Mouse (Mus musculus): Measurements from ENCODE around the gene Kdm8. TPM values are rescaled to one million over a fixed set of nuclear protein-coding genes. Genes with fewer than 3 reads are reported as not detected.
A peak's percentile ranks its signal among the peaks of the same experiment; 100 is the strongest.

Kdm8 gene
- polyA plus RNA-seq, 1 experiment from 2014 or later = 6.3 TPM

- no peak for ATAC-seq (ENCODE audit: insufficient read depth)
- no peaks in the 10 kb centered on the region for H3K4me1 ChIP-seq (replicated peaks)
Observed at GRCm38 (mm10) chr7:125462200-125462599, 17.7 kb downstream of the Kdm8 start.

GRCm38 (mm10) chr7:125469937-125470336 lies 25.5 kb downstream of the Kdm8 start:
- H3K27ac ChIP-seq (replicated peaks) = 0 out of 2 replicates have a peak overlapping the region, but pooled peaks have one; percentile 33
- H3K27me3 ChIP-seq = no peaks in the 10 kb centered on the region
- 25% methylated on average over 5 of the region's 5 CpGs for WGBS (ENCODE audit: insufficient replicate concordance)
- no peak overlapping the region for H3K4me2 ChIP-seq
- no peak overlapping the region for H3K9ac ChIP-seq
- H3K4me3 ChIP-seq (replicated peaks) = no peak overlapping the region
- H3K36me3 ChIP-seq (replicated peaks) = peaks cover 63% of the 10 kb centered on the region
- peaks cover 50% of the 10 kb centered on the region for H3K4me1 ChIP-seq (replicated peaks)
- no peak for ATAC-seq (ENCODE audit: insufficient read depth)
- H3K9me3 ChIP-seq (replicated peaks) = no peaks in the 10 kb centered on the region

More at GRCm38 (mm10) chr7:125462200-125462599, 17.7 kb downstream of the Kdm8 start:
- Histone ChIP-seq H3K27me3 (no peaks in the 10 kb centered on the region), H3K4me3 (replicated peaks) (no peak overlapping the region), H3K4me2 (no peak overlapping the region), H3K36me3 (replicated peaks) (peaks cover 31% of the 10 kb centered on the region), H3K27ac (replicated peaks) (no peak overlapping the region), H3K9ac (no peak overlapping the region), H3K9me3 (replicated peaks) (no peaks in the 10 kb centered on the region)
- 78% methylated on average over 2 of the region's 2 CpGs for WGBS (ENCODE audit: insufficient replicate concordance)

DNA sequence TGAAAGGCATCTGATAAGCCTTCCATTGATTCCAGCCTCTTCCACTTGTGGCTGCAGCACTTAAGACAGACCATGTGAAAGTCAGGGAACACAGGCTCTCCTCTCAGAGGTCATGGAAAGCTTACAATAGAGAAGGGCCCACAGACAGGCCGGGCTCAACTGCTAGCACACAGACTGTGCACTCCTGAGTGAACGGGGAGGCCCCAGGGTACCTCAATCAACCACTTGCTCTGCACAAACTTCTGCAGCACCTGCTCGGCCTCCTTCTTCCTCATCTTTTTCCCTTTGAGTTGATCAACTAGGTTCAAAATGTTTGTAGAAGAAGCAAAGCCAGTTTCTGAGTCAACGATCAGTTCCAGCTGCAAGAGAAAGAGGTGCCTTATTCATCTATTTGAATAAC lies 26.4 kb downstream of the Kdm8 start:
- Histone ChIP-seq H3K36me3 (replicated peaks) (peaks cover 57% of the 10 kb centered on the region), H3K9me3 (replicated peaks) (no peaks in the 10 kb centered on the region), H3K4me2 (no peak overlapping the region), H3K27me3 (no peaks in the 10 kb centered on the region), H3K27ac (replicated peaks) (peak overlapping the region; percentile 56; the same call in 1 of the 2 replicates), H3K9ac (no peak overlapping the region), H3K4me3 (replicated peaks) (no peak overlapping the region), H3K4me1 (replicated peaks) (peaks cover 59% of the 10 kb centered on the region)
- 79% methylated on average over 4 of the region's 4 CpGs for whole genome bisulfite sequencing (ENCODE audit: insufficient replicate concordance)
- no peak for ATAC-seq (ENCODE audit: insufficient read depth)

GRCm38 (mm10) chr7:125471991-125472741 lies 27.7 kb downstream of the Kdm8 start:
- peaks cover 45% of the 10 kb centered on the region for H3K36me3 ChIP-seq (replicated peaks)
- H3K27ac ChIP-seq (replicated peaks) = peak overlapping the region; percentile 92
- H3K9ac ChIP-seq = peak overlapping the region; percentile 35
- H3K4me2 ChIP-seq = peak overlapping the region; percentile 55
- no peaks in the 10 kb centered on the region for H3K9me3 ChIP-seq (replicated peaks)
- H3K4me1 ChIP-seq (replicated peaks) = peaks cover 71% of the 10 kb centered on the region
- WGBS (ENCODE audit: insufficient replicate concordance) = 7% methylated on average over 13 of the region's 13 CpGs
- H3K27me3 ChIP-seq = no peaks in the 10 kb centered on the region
- peak; percentile 91 for ATAC-seq (ENCODE audit: insufficient read depth)
- peak overlapping the region; percentile 23 for H3K4me3 ChIP-seq (replicated peaks)

DNA sequence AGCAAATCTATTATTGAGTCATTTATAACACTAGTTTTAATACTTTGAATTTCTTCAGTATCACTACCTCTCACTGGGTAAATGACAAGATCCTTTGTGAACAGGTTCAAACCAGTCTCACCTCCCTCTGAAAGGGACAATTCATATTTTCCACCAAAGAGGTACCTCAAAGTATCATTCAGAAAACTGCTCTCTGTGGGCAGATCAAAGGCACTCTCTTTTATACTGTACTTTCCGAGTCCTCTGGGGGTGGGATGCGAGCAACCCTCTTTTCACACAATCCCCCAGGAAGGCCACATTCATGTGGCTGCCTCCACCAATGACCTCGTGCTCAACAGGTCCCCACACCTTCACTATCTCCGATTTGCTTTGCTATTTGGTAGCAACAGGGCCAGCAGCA lies 30.1 kb downstream of the Kdm8 start:
- Histone ChIP-seq H3K4me3 (replicated peaks) (no peak overlapping the region), H3K27ac (replicated peaks) (no peak overlapping the region), H3K9me3 (replicated peaks) (no peaks in the 10 kb centered on the region), H3K36me3 (replicated peaks) (peaks cover 40% of the 10 kb centered on the region), H3K9ac (no peak overlapping the region), H3K4me2 (no peak overlapping the region), H3K4me1 (replicated peaks) (peaks cover 93% of the 10 kb centered on the region), H3K27me3 (no peaks in the 10 kb centered on the region)
- ATAC-seq (ENCODE audit: insufficient read depth) = no peak
- 78% methylated on average over 4 of the region's 4 CpGs for WGBS (ENCODE audit: insufficient replicate concordance)

DNA sequence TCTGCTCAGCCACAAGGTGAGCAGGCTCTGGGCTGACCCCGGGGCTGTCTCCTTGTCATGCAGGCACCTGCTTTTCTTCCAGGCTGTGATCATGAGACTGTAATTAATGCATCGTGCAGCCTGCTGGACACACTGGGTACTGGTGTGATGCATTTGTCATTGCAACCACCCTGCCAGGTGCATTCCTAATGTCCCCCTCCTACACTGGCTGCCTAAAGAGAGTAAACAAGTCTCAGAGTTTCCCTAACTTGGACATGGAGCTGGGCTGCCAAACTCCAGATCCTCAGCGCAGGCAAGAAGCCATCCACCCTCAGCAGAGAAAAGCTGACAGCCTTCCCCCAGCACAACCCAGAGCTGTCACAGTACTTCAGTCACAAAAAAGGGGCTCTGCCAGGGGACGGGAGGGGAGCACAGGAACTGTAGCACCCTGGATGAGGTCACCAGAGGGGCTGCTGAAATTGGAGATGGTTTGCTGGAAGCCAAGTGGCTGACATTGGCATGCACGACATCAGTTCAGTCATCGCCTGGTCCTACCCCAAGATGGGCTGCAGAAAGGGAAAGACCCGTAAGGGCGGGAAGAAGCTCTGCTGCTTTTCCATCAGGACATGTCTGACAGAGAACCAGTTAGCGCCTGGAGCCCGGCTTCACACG lies 31.2 kb downstream of the Kdm8 start:
- Histone ChIP-seq H3K36me3 (replicated peaks) (peaks cover 35% of the 10 kb centered on the region), H3K4me2 (no peak overlapping the region), H3K27me3 (no peaks in the 10 kb centered on the region), H3K4me1 (replicated peaks) (peaks cover 92% of the 10 kb centered on the region), H3K27ac (replicated peaks) (peak overlapping the region; percentile 41; the same call in 1 of the 2 replicates), H3K9ac (no peak overlapping the region), H3K9me3 (replicated peaks) (no peaks in the 10 kb centered on the region), H3K4me3 (replicated peaks) (no peak overlapping the region)
- WGBS (ENCODE audit: insufficient replicate concordance) = 81% methylated on average over 11 of the region's 11 CpGs
- ATAC-seq (ENCODE audit: insufficient read depth) = no peak

DNA sequence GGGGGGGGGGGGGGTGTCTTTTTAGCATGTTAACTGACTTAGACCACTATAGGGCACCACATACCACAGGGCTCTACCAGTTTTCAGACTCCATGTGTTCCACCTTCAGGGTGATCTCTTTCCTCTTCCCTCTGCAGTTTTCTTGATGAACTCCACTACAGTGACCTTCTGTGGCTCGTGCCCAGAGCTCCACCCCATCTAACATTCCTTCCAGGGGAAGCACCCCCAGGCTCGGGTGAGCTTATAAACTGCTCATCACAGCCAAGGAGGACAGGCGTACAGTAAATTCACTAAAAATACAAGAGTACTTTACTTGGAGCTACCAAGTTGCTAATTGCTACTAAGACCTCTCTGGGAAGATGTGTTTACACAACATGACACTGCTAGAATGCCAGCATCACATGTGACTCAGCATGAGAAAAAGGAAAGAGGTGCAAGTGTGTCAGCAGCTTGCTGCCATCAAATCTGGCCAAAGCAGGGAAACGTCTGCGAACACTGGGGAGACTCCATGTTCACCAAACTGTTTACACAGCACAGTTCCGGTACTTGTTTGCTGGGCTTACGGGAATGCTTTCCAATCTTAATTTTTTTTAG lies 34.0 kb downstream of the Kdm8 start:
- peak; percentile 61 for ATAC-seq (ENCODE audit: insufficient read depth)

GRCm38 (mm10) chr7:125480518-125480917 lies 36.0 kb downstream of the Kdm8 start:
- H3K9ac ChIP-seq = no peak overlapping the region
- ATAC-seq (ENCODE audit: insufficient read depth) = peak; percentile 40
- peaks cover 64% of the 10 kb centered on the region for H3K36me3 ChIP-seq (replicated peaks)
- H3K4me3 ChIP-seq (replicated peaks) = no peak overlapping the region
- H3K4me1 ChIP-seq (replicated peaks) = peaks cover 75% of the 10 kb centered on the region
- 43% methylated on average over 4 of the region's 4 CpGs for WGBS (ENCODE audit: insufficient replicate concordance)
- no peaks in the 10 kb centered on the region for H3K9me3 ChIP-seq (replicated peaks)
- H3K4me2 ChIP-seq = no peak overlapping the region
- no peak overlapping the region for H3K27ac ChIP-seq (replicated peaks)
- H3K27me3 ChIP-seq = no peaks in the 10 kb centered on the region

More for the DNA sequence above, 34.0 kb downstream of the Kdm8 start:
- no peaks in the 10 kb centered on the region for H3K9me3 ChIP-seq (replicated peaks)
- no peak overlapping the region for H3K4me3 ChIP-seq (replicated peaks)
- H3K4me2 ChIP-seq = no peak overlapping the region
- no peak overlapping the region for H3K9ac ChIP-seq
- H3K4me1 ChIP-seq (replicated peaks) = peaks cover 78% of the 10 kb centered on the region
- peak overlapping the region; percentile 66 for H3K27ac ChIP-seq (replicated peaks)
- peaks cover 46% of the 10 kb centered on the region for H3K36me3 ChIP-seq (replicated peaks)
- H3K27me3 ChIP-seq = no peaks in the 10 kb centered on the region
- WGBS (ENCODE audit: insufficient replicate concordance) = 80% methylated on average over 7 of the region's 7 CpGs

DNA sequence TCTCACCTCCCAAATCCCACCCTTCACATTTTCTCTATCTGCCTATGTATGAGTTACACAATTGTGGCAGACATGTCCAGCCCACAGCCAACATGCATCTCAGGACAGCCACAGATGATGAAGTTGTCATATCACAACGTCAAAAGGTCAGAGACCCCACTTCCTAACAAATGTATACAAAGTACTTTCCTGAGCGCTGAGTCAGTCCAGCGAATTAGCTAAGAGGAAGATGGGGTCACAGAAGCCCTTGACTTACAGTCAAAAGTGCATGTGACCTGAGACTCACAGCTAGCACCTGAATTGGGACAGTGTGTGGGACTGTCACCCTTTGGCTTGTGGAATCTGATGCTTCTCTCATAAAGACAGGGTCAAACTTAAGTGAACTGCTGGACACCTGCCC lies 37.9 kb downstream of the Kdm8 start:
- WGBS (ENCODE audit: insufficient replicate concordance) = 60% methylated on average over 3 of the region's 3 CpGs
- H3K4me3 ChIP-seq (replicated peaks) = no peak overlapping the region

DNA sequence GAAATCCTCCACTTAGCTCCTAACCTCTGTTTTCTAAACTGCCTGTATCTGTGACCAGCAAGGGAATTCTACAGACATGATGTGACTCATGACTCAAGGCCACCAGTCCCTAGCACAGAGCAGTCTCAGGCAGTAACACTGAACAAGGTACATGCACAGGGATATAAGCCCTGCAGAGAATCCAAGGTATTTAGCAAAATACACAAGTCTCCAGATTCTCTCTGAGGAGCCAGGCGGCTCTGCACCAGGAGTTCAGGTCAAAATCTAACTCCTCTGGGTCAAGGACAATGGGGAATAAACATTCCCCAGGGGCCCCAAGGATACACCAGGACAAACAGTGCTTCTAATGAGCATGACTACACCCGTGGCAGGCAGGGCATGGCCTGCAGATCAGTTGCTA lies 38.4 kb downstream of the Kdm8 start:
- Histone ChIP-seq H3K27me3 (no peaks in the 10 kb centered on the region), H3K27ac (replicated peaks) (no peak overlapping the region), H3K9me3 (replicated peaks) (no peaks in the 10 kb centered on the region), H3K4me2 (no peak overlapping the region), H3K9ac (no peak overlapping the region), H3K4me1 (replicated peaks) (peaks cover 73% of the 10 kb centered on the region), H3K36me3 (replicated peaks) (peaks cover 70% of the 10 kb centered on the region), H3K4me3 (replicated peaks) (no peak overlapping the region)
- 64% methylated on average over 2 of the region's 2 CpGs for WGBS (ENCODE audit: insufficient replicate concordance)
- ATAC-seq (ENCODE audit: insufficient read depth) = no peak

More for the DNA sequence above, 37.9 kb downstream of the Kdm8 start:
- H3K9me3 ChIP-seq (replicated peaks) = no peaks in the 10 kb centered on the region
- H3K4me1 ChIP-seq (replicated peaks) = peaks cover 73% of the 10 kb centered on the region
- H3K27me3 ChIP-seq = no peaks in the 10 kb centered on the region
- H3K36me3 ChIP-seq (replicated peaks) = peaks cover 75% of the 10 kb centered on the region
- ATAC-seq (ENCODE audit: insufficient read depth) = no peak
- no peak overlapping the region for H3K27ac ChIP-seq (replicated peaks)
- no peak overlapping the region for H3K9ac ChIP-seq
- H3K4me2 ChIP-seq = no peak overlapping the region

GRCm38 (mm10) chr7:125484791-125485190 lies 40.3 kb downstream of the Kdm8 start:
- 87% methylated on average over 7 of the region's 7 CpGs for WGBS (ENCODE audit: insufficient replicate concordance)
- H3K4me1 ChIP-seq (replicated peaks) = peaks cover 74% of the 10 kb centered on the region
- no peak overlapping the region for H3K4me2 ChIP-seq
- ATAC-seq (ENCODE audit: insufficient read depth) = no peak
- H3K27ac ChIP-seq (replicated peaks) = no peak overlapping the region
- no peak overlapping the region for H3K9ac ChIP-seq
- H3K27me3 ChIP-seq = no peaks in the 10 kb centered on the region
- peaks cover 58% of the 10 kb centered on the region for H3K36me3 ChIP-seq (replicated peaks)
- no peak overlapping the region for H3K4me3 ChIP-seq (replicated peaks)
- no peaks in the 10 kb centered on the region for H3K9me3 ChIP-seq (replicated peaks)
